Mouse (Mus musculus): Measurements from ENCODE around the gene Tuba4a.

The Tuba4a gene

DNA sequence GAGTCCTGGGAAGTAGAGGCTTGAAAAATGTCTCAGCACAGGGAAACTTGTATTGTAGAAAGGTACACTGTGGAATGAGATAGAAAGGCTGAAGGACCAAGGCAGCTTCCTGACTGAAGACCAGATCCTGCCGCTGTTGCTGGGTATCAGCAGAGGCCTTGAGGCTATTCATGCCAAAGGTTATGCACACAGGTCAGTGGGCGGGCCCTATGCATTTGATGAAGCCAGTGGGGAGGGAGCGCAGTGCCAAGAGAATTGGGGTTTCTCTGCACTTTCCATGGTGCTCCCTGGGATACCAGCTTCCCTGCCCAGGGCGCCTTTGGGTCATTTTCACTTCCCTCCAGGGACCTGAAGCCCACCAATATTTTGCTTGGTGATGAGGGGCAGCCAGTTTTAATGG, 7.1 kb downstream of the Tuba4a start:
- no peak for DNase-seq (ENCODE audit: low spot score in 2 of 2)

DNA sequence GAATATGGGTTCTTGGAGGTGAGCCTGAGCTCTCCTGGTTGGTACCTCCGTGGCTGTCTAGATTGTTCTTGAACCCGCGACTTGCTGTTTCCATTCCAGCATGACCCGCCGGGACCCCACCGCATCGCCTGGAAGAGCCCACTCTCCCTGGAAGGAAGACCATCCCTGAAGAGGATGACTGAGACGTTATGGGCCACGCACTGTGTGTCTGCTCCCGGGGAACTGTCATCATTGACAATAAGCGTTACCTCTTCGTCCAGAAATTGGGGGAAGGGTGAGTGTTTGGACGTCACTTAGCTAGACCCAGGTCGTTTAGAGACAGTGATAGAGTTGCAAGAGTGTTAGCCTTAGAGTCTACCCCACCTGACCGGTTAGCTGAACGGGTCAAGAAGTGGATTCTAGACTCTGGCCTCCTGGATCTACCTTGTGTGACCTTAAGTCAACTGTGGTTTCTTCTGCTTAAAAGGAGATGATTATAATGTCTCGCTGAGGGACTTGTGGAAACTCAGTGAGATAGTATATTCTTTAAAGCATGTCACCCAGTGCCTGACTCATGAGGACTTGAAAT, 8.4 kb downstream of the Tuba4a start:
- DNase-seq (ENCODE audit: low spot score in 2 of 2): no peak

DNA sequence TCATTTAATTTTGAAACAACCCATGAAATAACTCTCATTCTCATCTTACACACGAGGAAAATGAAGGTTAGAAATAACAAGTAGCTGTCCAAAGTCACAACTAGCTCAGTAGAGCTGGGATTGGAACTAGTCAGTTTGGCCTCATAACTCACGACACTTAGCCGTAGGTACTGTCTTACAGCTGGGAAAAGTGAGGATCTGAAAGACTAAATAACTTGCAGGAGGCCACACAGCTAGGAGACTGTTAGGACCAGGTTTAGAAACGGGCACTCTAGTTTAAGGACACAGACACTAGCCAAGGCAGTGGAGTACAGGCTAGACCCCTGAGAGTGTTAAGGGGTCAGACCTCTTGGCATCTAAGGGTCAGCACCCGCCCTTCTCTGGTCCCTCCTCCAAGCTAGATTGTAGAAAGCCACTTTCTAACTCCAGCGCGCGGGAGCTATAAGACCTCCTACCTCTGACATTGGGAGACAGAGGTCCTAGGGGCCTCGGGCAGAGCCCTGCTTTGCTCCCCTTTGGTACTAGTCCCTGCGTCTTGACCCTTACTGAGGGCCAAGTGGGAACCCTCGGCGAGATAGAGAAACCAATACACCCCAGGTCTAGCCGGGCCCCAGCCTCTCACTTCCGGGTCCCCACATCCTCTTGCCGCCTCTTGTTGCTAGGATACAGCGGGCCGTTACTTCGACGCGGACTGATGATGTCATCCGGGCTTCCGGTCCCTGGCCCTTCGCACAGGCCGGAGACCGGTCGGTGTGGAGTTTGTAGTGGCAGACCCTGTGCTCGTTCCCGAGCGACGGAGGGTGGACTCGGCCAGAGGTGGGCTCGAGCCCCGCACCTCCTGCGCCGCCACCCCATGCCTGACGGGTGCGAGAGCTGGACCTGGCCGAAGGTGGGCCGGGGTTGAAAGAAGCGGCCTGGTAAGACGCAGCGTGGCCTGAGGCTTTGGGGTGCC, 9.3 kb downstream of the Tuba4a start, which contains the start of the genes Glb1l and Stk16:
Glb1l (minus strand) TSS at position 678 of the 952 bp plus-strand sequence.
Stk16 (plus strand) TSS at position 703 of the 952 bp plus-strand sequence.
- peak; percentile 95 to 96 for DNase-seq (ENCODE audit: low spot score in 2 of 2)

DNA sequence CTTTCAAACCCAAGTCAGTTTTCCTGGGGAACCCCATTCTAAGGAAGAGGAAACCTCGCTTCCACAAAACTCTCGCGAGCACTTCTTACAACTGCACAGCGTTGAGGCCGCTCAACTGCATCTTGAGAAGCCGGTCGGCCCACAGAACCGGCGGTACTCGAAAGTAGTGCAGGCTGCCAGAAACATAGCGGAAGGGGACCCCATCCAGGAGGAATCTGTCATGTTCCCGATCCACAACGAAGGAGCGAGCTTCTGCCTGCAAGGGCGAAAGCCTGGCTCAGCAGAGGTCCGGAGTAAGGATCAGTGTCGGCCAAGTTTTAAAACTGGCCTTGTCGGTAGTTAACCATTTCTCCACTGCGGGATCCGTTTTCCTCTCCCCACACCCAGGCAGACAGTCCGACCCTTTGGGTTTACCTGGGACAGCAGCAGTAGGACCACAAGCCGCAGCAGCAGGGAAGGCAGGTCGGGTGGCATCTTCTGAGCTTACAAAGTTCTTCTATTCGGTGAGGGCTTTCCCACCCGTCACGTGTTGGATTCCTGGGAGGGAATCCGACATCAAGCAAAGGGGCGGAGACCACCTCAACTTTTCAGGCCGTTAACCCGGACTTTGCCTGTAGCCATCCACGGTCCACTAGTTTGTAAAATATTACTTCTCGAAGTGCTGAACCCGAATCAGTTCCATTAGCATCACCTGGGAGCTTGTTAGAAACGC, 10.5 kb downstream of the Tuba4a start:
- peak in 1 of 2 experiments; percentile 21 for DNase-seq (ENCODE audit: low spot score in 2 of 2)

DNA sequence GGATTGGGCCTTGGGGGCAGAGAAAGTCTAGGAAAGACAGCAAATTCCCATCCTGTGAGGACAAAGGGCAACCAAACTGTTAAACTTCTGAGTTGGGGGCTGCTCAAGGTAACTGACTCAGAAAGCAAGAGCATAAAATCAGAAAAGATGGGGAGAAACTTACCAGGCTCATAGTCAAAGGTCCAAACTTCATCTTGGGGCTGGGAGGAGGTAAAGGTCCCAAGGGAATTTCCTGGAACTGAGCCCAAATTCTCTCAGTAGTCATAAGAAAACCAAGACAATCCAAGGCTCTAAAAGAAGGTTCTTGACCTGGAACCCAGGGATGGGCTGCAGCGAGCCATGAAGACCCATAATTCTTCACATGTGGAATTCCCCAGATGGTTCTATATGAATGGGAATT, 18.4 kb downstream of the Tuba4a start:
- no peak for DNase-seq (ENCODE audit: low spot score in 2 of 2)

DNA sequence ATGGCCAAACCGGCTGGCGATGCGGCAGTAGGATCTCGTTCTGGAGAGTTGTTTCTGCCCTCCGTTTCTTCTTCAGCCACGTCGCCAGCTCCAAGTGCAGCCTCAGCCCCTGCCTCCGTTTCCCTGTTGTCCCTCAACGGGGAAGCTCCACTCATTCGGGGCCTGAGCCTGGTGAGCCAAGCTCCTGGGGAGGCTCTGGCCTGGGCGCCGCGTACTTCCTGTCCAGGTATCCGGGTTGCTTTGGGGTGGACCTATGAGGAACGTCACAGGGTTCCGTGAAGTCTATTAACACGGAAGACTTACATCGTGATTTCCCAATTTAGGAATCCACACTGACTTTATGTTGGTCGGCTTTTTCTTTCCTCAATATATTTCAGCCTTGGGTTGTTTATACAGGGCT, 27.2 kb downstream of the Tuba4a start:
- DNase-seq (ENCODE audit: low spot score in 2 of 2): peak; percentile 19 to 36

DNA sequence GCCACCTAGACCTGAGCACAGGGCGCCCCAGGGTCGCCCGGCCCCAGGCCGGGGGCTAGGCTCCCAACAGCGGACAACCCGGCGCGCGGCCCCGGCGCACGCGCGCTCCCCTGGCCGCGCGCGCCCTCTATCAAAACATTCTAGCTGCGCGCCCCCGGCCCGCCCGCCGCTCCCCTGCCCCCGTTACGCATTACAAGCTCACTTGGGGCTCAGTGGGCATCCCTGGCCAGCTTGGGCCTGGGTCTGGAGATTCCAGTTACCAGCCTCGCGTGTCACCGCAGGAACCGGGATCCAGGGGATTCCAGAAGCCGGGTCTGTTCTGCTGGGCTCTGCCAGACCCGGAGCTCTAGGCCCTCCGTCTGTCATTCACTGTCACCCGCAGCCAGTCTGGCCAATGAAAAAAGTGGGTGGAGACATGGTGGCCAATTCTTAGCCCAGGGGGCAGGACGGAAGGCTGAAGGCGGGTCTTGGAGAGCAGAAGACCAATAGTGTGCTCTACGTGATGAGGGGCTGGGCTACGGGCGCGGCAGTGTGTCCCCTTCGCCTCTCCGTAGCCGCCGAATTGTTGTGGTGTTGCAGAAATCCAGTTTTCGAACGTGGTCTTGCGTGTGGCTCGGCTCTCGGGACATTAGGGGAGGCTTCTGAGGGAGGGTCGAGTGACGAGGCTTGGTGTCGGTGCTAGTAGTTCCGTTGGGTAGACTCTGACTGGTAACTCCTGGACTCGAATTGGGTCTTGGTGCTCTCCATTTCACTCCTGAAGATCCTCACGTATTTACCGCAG, 27.9 kb downstream of the Tuba4a start, which contains the start of the genes Ankzf1 and Atg9a:
Ankzf1 (plus strand) TSS at position 530 of the 781 bp plus-strand sequence.
Atg9a (minus strand) TSS at position 575 of the 781 bp plus-strand sequence.
- DNase-seq (ENCODE audit: low spot score in 2 of 2): peak; percentile 93 to 95

DNA sequence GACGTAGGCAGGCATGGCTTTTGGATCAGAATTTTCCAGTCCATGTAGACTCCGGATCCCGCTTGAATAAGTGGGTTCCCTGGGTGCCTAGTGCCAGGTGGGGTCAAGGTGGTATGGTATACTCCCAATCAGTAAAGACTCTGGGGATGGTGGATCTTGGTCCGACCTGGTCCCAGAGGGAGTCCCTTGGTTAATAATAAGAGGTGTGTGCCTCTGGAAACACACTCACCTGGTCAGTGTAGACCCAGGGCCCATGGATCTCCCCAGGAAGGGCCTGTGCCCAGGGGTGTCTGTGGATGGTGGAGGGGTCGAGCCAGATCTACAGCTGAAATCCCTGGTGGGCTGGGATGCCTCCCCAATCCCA, 28.4 kb downstream of the Tuba4a start:
- DNase-seq (ENCODE audit: low spot score in 2 of 2): no peak

DNA sequence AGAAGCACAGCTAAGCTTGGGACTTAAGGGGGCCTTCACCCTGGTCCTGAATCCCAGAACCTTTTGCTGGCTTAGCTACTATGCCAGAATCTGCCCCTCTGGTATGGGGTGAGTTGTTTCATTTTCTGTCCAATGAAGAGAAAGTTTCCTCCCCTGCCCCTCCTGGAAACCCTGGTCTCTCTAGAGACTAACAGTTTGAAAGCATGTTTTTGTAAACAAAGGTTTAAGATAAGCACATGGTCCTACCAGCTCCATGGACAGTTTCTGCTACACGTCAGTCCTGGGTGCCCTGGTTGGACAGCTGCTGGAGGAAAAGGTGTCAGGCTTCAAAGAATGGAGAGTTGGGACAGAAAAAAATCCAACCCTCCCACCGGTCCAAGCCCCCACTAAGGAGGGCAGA, 29.1 kb downstream of the Tuba4a start:
- DNase-seq (ENCODE audit: low spot score in 2 of 2): no peak

DNA sequence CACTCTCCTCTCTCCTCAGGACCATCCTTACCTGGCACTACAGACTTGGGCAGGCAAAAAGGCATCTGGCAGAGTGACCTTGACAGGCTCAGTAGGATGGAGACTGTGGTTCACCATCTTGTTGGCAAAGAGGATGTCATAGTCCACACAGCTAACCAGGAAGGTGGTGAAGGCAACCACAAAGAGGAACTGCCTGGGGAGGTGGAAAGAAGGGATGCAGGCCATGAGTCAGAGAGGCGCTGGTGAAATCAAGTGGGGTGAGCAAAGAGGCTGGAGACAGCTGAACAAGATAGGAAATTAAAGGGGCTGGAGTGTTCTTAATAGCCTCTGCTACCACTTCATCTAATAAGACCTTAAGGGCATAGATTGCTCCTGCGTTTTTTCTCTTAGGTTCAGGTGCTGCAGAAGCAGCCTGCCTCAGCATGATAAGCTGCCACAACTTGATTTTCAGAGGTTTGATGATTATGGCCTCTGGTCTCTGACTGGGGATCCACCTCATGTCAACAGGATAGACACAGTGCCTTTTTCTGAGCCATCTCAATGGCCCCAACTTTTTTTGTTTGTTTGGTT, 31.7 kb downstream of the Tuba4a start:
- no peak for DNase-seq (ENCODE audit: low spot score in 2 of 2)

DNA sequence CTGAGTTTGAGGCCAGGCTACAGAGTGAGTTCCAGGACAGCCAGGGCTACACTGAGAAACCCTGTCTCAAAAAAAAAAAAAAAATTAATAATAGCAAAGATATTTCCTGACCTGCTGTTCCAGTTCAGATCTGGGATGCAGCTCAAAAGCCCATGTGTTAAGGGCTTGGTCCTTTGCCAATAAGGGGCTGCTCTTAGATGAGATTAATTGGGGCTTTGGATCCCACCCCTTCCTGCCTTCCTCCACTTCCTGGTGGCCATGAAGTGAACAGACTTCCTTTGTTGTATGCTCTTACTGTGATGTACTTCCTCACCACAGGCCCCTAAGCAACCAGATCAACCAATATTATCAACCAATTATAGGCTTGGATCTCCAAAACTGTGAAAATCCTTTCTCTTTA, 32.5 kb downstream of the Tuba4a start:
- no peak for DNase-seq (ENCODE audit: low spot score in 2 of 2)

DNA sequence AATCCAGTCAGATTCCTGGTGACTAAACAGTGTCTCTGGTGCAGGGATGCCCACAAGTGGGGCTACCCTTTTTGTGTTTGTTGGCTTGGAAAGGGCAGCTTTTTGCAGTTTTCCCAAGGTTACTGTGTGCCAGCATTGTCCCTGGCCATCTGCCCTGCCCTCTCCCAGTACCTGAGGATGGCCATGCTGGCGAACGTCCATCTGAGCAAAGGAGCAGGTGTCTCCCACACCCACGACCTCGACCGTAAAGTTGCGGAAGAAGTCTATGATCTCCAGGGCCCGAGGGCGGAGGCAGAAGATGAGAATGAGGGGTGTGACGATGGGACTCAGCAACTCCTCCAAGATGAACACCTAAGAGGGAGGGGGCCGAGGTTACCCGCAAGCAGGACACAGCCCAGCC, 34.2 kb downstream of the Tuba4a start:
- DNase-seq (ENCODE audit: low spot score in 2 of 2): no peak

DNA sequence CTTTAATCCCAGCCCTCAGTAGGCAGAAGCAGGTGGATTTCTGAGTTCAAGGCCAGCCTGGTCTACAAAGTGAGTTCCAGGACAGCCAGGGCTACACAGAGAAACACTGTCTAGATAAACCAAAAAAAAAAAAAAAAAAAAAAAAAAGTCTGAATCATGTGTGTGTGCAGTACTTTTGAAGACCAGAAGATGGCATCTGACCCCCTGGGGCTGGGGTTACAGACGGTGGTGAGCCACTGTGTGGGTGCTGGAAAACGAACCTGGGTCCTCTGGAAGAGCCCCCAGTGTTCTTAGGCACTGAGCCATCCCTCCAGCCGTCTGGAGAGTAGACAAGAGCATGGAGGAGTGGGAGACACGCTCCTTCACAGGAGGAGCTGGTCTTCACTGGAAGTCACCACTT, 37.5 kb downstream of the Tuba4a start:
- no peak for DNase-seq (ENCODE audit: low spot score in 2 of 2)

DNA sequence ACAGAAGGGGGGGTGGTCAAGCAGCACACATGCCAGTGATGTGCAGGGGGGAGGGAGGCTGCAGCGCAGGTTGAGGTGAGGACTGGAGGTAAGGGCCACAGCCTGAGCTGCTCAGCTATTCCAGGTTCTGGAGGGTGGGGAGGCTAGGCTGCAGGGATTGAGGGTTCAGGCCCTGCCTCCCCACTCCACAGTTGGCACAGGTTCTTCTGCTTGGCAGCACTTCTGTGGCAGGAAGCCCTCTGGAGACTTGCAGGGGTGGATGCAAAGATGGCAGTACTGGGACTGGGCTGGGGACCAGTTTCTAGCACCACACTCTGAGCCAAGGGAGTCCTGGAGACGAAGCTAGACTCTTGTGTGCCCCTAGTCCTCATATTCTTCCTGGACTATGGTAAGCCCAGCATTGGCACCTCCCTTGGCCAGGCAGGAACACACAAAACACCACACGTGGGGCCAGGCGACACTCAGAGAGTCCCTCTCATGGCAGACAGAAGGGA, 38.2 kb downstream of the Tuba4a start:
- DNase-seq (ENCODE audit: low spot score in 2 of 2): no peak

DNA sequence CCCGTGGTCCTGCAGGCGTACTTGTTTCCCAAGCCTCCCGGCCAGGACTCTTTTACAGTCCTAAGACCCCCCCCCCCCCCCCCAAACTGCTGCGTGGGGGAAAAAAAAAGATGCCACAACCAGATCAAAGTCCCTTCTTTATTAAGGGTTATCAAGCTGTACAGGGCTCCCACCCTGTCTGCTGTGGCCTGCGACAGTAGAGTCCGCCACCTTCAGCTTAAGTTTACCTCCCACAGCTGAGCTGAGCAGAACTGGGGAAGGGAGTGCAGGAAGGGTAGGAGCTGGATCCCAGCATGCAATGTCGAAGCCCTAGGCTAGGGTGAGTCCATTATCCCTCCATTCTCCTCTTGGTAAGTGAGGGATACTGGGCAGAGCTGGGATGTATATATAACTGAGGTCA, 38.9 kb downstream of the Tuba4a start:
- no peak for DNase-seq (ENCODE audit: low spot score in 2 of 2)

DNA sequence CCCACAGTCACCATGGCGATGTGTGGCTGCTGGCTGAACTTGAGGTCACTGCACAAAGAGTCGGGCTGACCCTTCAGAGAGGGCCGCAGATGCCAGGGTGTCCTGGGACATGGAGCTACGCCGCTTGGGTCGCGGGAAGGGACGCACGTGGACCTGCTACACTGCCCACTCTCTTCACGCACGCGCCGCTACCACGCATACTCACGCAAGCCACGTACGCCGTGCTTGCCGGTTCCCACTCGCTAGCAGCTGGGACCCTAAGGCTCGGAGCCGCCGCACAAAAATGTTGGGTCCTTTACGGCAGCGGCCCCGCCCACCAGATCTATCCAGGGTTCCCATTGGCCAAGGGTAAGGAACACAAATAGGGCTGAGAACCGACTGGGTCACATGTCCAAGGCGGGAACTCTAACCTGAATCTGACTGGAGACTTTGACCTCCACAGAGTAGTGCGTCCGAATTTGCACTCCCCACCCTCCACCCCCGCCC, 39.5 kb downstream of the Tuba4a start, which contains the start of gene Abcb6:
Abcb6 (minus strand) TSS at position 288 of the 486 bp plus-strand sequence.
- peak; percentile 72 to 79 for DNase-seq (ENCODE audit: low spot score in 2 of 2)

DNA sequence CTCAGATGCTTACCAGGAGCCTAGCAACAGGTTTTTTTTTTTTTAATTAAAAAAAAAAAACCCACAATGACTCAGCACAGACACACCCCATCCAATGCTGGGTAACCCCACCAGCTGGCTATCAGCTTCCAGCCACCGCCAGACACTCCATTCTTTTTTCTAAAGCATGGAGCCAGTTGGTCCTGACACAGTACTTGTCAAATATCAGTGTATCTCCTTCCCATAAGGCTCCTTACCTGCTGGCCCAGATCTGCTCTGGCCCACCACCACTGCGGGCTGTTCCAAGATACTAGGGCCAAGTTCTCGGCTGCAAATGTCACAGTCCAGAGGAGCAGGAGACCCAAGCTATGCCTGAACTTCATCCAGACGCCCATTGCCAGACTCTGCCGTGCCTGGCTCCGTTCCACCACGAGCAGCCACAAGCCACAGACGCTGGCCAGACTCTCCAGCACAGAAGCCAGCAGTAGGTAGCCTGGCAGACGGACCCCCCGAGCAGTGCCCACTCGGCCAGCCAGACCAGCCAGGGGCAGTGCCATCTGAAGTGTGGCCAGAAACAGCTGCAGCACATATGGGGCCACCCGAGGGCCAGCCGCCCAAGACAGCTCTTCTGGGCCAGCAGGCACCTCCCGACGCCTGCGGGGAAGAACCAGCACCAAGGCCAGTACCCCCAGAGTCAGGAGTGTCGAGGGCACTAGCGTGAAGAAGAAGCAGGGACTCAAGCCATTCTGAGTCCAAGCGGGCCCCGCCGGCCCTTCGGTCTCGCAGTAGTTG, 40.1 kb downstream of the Tuba4a start:
- DNase-seq (ENCODE audit: low spot score in 2 of 2): peak; percentile 3 to 7

DNA sequence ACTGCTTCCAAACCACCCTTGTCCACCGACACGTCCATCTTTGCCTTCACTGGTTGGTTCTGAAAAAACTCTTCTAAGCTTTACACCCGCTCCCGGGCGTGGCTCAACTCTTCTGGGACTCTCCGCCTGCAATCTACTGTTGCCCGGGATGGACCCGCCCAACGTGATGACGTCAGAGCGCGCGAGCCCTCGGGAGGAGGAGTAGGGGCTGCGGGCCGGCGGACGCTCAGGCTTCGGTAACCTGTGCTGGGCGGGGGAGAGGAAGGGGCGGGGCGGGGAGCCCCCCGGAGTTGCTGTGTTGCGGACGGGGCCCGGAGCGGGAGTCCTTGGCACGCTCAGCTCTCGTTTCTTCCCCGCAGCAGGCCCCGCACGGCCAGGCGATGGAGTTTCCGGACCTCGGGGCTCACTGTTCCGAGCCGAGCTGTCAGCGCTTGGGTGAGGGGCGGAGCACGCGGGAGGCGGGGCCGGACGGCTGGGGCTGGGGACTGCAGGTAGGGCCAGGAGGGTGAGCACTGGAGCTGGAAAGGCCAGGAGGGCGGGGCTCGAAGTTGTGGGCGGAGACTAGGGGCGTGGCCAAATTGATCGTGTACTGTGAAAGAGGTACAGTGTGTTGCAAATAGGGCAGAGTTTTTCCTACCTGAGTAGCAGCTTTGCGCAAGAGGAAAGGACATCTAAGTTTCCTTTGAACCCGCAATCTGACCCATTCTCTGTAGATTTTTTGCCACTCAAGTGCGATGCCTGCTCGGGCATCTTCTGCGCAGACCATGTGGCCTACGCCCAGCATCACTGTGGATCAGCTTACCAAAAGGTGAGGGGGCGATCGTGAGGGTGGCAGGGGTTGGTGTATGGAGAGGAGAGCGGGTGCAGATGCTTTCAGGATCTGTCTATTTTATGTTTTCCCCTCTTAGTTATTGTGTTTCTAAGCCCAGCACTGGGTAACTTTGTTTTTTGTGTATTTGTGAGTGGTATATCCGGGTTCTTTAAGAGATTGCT, 50.9 kb downstream of the Tuba4a start, which contains the start of gene Zfand2b:
Zfand2b (plus strand) TSS at position 175 of the 993 bp plus-strand sequence.
- peak; percentile 97 for DNase-seq (ENCODE audit: low spot score in 2 of 2)

DNA sequence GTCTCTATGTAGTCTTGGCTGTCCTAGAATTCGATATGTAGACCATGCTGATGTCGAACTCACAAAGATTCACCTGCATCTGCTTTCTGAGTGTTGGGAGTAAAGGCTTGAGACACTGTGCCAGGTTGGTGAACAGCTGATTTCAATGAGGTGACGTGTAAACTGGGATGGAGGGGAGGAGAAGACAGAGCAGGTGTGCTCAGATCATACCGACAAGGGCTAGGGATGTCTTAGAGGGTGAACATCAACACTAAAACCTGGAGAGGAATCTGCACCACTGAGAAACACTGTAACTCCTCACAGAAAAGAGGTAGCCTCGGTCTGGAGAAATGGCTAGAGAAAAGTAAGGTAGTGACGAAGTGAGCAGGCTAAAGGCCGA, 51.6 kb downstream of the Tuba4a start:
- no peak for DNase-seq (ENCODE audit: low spot score in 2 of 2)

Data from natural killer cell, adult 2 months (primary cell).